Mouse (Mus musculus) neural tube, embryonic 12.5 days (tissue): Measurements from ENCODE around the gene Epb41l3. TPM values are rescaled to one million over a fixed set of nuclear protein-coding genes. Genes with fewer than 3 reads are reported as not detected.

Source experiments
- ATAC-seq: fragments of 200-750 bp; cut with Nextera tagmentation; 2 replicates; pipeline ENCODE4 v1.8.0; 2017; ENCODE audit warnings: low read depth, mild to moderate bottlenecking, moderate TSS enrichment, moderate library complexity; ENCODE audit not compliant: low FRiP score
- H3K27ac ChIP-seq: fragments of 300-500 bp; sonication (generic); 2 replicates; pipeline ENCODE4 v1.5.1; 2016
- H3K27me3 ChIP-seq: fragments of 300-500 bp; sonication (generic); replicated peaks from 2 replicates; pipeline ENCODE4 v1.6.1; 2016; ENCODE audit warnings: mild to moderate bottlenecking
- H3K36me3 ChIP-seq: fragments of 300-500 bp; sonication (generic); 2 replicates; pipeline ENCODE4 v1.6.1; 2016; ENCODE audit warnings: mild to moderate bottlenecking
- H3K4me1 ChIP-seq: fragments of 300-500 bp; sonication (generic); 2 replicates; pipeline ENCODE4 v1.6.1; 2016
- H3K4me2 ChIP-seq: fragments of 300-500 bp; sonication (generic); replicated peaks from 2 replicates; pipeline ENCODE4 v1.6.1; 2016; ENCODE audit warnings: mild to moderate bottlenecking
- H3K4me3 ChIP-seq: fragments of 300-500 bp; sonication (generic); 2 replicates; pipeline ENCODE4 v1.5.1; 2016
- H3K9ac ChIP-seq: fragments of 300-500 bp; sonication (generic); 2 replicates; pipeline ENCODE4 v1.6.1; 2016; ENCODE audit warnings: mild to moderate bottlenecking
- H3K9me3 ChIP-seq: fragments of 300-500 bp; sonication (generic); 2 replicates; pipeline ENCODE4 v1.6.1; 2016; ENCODE audit warnings: mild to moderate bottlenecking
- WGBS: fragments of 180-500 bp; shearing (Covaris S2); methylation state at CpG from one replicate; pipeline ENCODE4 v1.1.7; 2016; 5-methylcytosine and 5-hydroxymethylcytosine counted together
- polyA plus RNA-seq: library from polyadenylated mRNA; unstranded; fragments of >200 nt; fragmentation: Nextera tagmentation; extraction: Ambion mirVana; gene quantifications from 2 replicates; pipeline ENCODE4 v1.2.1, GENCODE M21; 2016

Epb41l3 gene
- polyA plus RNA-seq: 97.8 and 117 TPM in 2 replicates

DNA sequence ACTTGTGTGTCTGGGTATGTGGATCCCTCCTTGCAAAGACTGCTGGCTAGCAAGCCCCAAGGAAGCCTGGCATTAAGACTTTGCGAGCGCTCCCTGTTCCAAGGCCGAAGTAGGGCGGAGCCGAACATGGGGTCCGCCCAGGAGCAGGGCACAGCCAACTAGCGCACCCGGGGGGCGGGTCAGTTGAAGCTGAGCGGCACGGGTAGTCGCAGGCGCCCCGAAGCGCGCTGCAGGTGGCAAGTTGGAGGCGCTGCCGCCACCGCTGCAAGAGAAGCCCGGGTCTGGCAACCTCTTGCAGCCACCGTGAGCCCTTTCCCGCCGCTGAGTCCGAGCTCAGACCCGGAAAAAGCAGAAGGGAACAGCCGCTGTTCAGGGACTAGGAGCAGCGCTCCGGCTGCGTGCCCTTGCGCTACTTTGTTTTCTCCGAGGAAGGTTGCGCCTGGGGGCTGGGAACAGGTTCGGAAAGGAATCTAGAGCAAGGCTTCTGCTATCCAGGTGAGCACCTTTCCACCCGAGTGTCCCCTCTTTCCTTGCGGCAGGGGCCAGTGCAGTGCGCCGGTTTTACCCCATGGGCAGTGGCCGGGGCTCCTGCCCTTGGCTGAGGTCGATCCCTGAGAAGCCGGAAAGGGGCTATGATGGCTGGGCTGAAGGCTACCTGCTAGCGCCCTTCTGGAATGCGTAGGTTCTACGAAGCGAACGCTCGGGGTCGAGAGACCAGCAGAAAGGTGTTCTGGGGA lies at the start of gene Epb41l3:
Gene Epb41l3, plus strand, starts transcription at position 183 of the 737 bp plus-strand sequence.
- Histone ChIP-seq H3K27ac (no peak within 1 kb of the TSS), H3K4me1 (peaks cover 16% of the 10 kb centered on the region), H3K4me2 (peak within 1 kb of the TSS; percentile 99), H3K9me3 (no peaks in the 10 kb centered on the region), H3K4me3 (peak within 1 kb of the TSS; percentile 51), H3K9ac (peak within 1 kb of the TSS; percentile 48), H3K27me3 (peaks cover 40% of the 10 kb centered on the region), H3K36me3 (no peaks in the 10 kb centered on the region)
- peak; percentile 88 for ATAC-seq
- under 1% methylated on average over 47 of the region's 47 CpGs for WGBS

DNA sequence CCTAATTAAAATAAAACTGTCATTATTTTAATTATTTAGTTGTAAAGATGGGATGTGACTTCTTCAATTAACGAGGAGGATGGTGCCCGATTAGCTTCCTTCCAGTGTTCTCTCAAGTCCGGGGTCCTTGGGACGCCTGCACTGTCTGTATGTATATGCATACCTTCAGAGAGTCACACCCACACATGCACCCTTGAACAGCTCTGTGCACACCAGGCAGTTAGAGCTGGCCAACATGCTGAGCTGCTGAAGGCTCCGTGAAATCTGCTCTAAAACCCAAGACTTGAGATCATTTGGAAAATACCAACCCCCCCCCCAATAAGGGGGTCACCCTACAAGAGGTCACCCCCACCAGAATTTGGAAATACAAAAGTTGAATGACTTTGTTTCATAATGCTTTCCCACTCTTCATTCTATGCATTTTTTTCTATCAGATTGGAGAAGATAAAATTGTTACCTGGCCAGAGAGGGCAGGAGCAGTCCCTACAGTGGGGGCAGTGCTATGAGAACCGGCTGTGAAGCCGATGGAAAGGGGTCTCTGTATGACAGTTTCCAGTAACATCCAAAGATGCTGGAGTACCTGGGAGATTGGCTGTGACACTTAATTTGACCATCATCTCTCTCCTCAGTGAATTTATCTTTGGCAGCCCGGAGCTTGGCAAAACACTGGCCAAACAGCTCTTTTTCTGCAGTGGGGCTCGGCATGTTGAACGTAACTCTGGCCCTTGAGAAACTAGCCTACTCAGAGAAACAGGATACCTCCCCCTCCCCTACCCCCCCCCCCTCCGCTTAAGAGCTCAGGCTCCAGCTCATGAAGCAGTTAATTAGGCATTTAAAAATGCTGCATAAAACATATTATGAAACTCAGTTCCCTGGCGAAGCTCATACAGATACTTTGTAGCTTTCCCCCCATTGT lies 36.5 kb upstream of the Epb41l3 start:
- Histone ChIP-seq H3K27ac (no peak overlapping the region), H3K4me3 (no peak overlapping the region), H3K9me3 (0 out of 2 replicates have a peak, but pooled peaks cover 5% of the 10 kb centered on the region), H3K9ac (no peak overlapping the region), H3K4me1 (no peaks in the 10 kb centered on the region), H3K27me3 (no peaks in the 10 kb centered on the region), H3K36me3 (no peaks in the 10 kb centered on the region), H3K4me2 (no peak overlapping the region)
- 82% methylated on average over 12 of the region's 12 CpGs for WGBS
- ATAC-seq: no peak

DNA sequence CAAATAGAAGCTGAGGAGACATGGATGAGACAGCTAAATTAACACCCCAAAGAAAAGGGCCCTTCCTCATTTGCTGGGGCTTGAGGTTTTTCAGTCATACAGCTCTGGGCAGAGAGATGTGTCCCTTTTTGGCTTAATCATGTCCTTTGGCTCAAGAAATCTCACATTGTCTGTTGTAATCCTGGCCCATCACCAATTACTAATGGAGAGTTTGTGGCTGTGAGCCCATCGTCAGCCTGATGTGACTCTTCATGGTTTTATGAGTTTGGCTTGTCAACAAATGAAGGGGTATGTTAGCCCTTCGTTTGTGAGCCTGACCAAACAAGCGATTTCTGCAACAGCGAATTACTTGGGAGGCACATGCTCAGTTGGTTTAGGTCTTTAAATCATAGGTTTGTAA lies 34.0 kb upstream of the Epb41l3 start:
- Histone ChIP-seq H3K27ac (no peak overlapping the region), H3K36me3 (no peaks in the 10 kb centered on the region), H3K4me2 (no peak overlapping the region), H3K9ac (no peak overlapping the region), H3K4me3 (no peak overlapping the region), H3K27me3 (no peaks in the 10 kb centered on the region), H3K4me1 (no peaks in the 10 kb centered on the region), H3K9me3 (0 out of 2 replicates have a peak, but pooled peaks cover 8% of the 10 kb centered on the region)
- ATAC-seq: no peak
- WGBS: 69% methylated on average over 4 of the region's 4 CpGs

DNA sequence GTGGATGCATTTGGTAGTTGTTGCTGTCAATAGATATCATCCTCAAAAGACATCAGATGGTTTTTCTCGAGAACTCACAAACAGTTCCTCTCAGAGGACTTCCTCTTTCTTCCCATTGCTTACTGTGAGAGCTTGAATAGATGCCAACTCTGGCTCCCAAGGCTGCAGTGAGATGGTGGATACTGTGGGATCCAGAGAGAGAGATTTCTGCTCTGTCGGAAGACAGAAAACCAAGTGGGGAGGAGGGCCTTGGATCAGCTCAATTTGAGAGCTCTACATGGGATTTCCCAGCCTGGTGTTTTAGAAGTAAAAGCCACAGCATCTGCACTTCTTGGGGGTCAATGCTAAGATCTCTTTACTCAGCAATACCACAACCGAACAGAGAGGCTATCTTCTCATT lies 26.7 kb upstream of the Epb41l3 start:
- Histone ChIP-seq H3K36me3 (no peaks in the 10 kb centered on the region), H3K27me3 (no peaks in the 10 kb centered on the region), H3K9ac (no peak overlapping the region), H3K9me3 (0 out of 2 replicates have a peak, but pooled peaks cover 4% of the 10 kb centered on the region), H3K4me1 (no peaks in the 10 kb centered on the region), H3K27ac (no peak overlapping the region), H3K4me2 (no peak overlapping the region), H3K4me3 (no peak overlapping the region)
- no peak for ATAC-seq
- 84% methylated on average over 3 of the region's 3 CpGs for WGBS

DNA sequence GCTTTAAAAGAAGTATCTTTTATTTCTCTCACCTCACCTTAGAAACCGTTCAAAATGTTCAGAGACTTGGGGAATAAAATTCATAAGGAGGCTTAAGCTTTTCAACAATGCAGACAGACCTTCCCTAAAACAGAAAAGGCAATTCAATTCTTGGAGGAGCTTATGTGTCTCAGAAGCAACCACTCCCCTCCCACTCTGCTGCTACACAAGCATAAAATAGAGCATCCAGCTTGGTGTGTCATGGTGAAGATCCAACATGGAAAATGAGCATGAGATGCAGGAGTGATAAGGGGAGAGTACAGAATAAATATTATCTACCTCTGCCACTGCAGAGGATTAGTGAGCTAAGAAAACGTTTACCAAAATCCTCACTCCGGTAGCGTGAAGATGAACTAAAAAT lies 21.5 kb upstream of the Epb41l3 start:
- WGBS: 86% methylated on average over 4 of the region's 4 CpGs
- Histone ChIP-seq H3K4me1 (no peaks in the 10 kb centered on the region), H3K9me3 (no peaks in the 10 kb centered on the region), H3K9ac (no peak overlapping the region), H3K4me3 (no peak overlapping the region), H3K4me2 (no peak overlapping the region), H3K27ac (no peak overlapping the region), H3K27me3 (no peaks in the 10 kb centered on the region), H3K36me3 (no peaks in the 10 kb centered on the region)
- ATAC-seq: no peak

DNA sequence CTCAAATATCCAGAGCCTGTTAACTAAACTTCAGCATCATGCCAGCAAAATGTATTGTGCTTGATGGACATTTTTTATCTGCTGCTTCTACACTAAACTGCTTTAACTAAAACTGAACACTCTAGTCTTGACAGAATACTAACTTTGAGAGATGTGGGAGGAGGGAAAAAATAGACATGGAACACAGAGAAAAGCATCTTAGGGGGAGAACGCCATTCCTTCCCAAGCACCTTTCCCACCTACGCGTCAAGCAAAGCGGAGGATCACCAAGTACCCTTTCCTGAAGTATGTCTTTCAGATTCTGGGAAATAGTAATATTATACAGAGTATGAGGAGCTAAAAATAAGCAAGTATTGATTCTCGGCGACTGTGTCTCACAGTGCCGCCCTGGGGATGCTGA lies 15.7 kb upstream of the Epb41l3 start:
- Histone ChIP-seq H3K4me3 (no peak overlapping the region), H3K36me3 (no peaks in the 10 kb centered on the region), H3K4me1 (no peaks in the 10 kb centered on the region), H3K9ac (no peak overlapping the region), H3K4me2 (no peak overlapping the region), H3K27me3 (no peaks in the 10 kb centered on the region), H3K27ac (no peak overlapping the region), H3K9me3 (no peaks in the 10 kb centered on the region)
- no peak for ATAC-seq
- WGBS: 93% methylated on average over 7 of the region's 7 CpGs

DNA sequence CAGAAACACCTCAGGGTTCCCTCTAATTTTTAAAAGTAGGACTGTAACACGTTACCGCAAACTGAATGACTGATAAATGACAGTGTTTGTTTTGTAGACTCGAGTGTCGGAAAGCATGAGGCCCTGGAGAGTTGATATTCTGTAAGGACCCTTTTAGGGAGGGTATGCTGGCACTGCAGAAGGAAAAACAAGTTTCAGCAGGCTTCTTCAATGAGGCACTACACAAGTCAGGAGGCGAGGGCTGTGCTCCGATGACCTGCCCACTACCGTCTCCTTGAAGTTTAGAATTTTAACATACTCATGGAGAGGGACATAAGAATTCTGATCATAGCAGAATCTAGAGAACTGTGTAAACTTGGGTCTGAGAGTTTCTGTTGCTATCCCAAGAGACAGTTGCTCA lies 15.1 kb upstream of the Epb41l3 start:
- Histone ChIP-seq H3K36me3 (no peaks in the 10 kb centered on the region), H3K4me2 (no peak overlapping the region), H3K27ac (no peak overlapping the region), H3K9me3 (no peaks in the 10 kb centered on the region), H3K9ac (no peak overlapping the region), H3K4me1 (no peaks in the 10 kb centered on the region), H3K4me3 (no peak overlapping the region), H3K27me3 (no peaks in the 10 kb centered on the region)
- ATAC-seq: no peak
- 91% methylated on average over 7 of the region's 7 CpGs for WGBS

DNA sequence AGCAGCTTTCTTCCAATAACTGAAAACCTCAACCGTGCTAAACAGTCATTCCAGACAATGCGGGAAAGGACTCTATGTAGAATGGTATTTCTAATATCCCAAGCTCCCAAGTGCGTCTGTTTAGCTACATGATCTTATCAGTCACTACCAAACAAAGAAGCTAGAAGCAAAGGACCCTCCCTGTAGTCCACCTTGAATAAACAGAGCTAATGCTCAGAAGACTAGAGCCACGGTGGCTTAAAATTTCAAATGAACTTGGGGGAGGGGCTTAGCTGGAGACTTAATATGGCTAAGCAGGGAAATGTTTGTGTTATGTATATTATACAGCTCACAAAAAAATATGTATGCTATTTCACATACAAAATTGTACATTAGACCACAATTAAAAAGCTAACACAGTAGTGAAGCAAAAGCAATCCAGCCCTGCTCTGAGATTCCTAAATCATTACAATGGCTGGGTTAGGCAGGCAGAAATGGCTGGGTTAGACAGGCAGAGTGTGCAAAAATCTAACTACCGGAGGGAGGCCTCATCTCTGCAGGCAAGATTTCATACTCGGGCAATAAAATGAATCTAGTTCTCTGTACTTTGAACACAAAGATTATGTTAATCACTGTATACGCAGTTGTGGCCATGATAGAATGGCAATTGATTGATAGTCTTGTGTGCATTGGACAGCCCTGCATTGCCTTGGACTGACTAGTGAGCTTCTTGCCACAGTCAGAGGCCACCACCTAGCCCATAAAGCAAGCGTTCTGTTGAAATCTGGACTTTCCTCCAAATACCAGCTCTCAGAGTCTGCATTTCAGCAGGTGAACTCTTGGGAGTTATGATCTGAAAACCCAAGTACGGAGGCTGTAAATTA lies 13.4 kb upstream of the Epb41l3 start:
- H3K9ac ChIP-seq: no peak overlapping the region
- WGBS: 74% methylated on average over 9 of the region's 9 CpGs
- ATAC-seq: no peak
- no peaks in the 10 kb centered on the region for H3K27me3 ChIP-seq
- H3K36me3 ChIP-seq: no peaks in the 10 kb centered on the region
- H3K9me3 ChIP-seq: no peaks in the 10 kb centered on the region
- no peaks in the 10 kb centered on the region for H3K4me1 ChIP-seq
- no peak overlapping the region for H3K4me2 ChIP-seq
- no peak overlapping the region for H3K4me3 ChIP-seq
- no peak overlapping the region for H3K27ac ChIP-seq

DNA sequence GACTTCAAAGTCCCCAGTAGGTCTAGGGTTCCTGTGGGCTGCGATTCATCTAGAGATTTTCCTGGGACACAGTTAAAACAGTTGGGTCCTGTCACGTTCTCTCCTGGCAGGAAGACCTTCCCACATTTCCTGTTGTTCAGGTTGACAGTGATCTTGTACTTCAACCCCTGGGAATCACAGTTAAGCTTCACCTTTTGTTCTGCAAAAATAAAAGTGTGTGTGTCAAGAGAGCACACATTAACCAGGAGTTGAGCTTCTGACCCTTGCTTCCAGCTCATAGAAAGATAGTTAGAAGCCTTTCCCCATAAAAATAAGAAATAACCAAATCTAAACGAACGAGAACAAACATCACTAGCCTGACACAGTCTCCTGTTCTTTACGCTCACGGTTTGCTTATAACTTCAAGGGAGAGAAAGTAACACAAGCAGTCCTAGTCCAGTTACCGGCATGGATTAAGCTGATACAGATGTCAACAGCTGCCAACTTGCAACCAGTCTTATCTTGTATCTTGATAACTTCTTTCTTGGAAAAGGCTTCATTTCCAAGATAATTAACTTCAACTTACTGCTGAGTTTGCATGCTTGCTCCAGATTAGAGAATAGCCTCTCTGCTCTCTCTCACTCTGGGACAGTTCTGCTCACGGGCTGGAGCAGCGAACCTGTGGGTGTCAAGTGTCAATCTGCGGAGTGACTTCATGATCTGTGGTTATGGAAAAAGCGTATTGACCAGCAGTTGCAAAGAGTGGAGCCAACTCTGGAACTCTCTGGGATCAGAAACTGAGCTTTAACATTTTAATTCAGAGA lies 7.3 kb upstream of the Epb41l3 start:
- Histone ChIP-seq H3K4me2 (no peak overlapping the region), H3K9me3 (no peaks in the 10 kb centered on the region), H3K9ac (no peak overlapping the region), H3K4me3 (no peak overlapping the region), H3K27ac (no peak overlapping the region), H3K27me3 (no peaks in the 10 kb centered on the region), H3K36me3 (no peaks in the 10 kb centered on the region), H3K4me1 (no peaks in the 10 kb centered on the region)
- ATAC-seq: no peak
- 83% methylated on average over 11 of the region's 11 CpGs for WGBS

DNA sequence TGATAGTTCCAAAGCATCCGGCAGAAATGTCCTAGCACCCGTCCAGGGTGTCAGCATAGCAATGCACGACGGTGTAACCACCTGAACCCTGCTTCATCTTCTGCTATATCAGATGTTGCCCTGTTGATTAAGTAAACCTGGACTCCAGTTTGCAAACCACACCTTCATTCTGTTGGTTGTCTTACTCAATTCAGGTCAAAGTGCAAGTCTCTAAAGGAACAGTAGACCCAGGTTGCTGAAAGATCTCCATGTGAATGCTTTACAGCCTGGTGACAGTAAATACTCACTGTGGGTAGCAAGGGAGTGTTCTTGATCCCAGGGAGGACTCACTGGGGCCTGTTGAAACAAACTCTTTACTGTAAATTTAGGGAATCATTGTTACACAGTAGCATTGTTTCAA lies 1.4 kb upstream of the Epb41l3 start:
- no peaks in the 10 kb centered on the region for H3K36me3 ChIP-seq
- WGBS: 83% methylated on average over 4 of the region's 4 CpGs
- no peak overlapping the region for H3K4me2 ChIP-seq
- no peak overlapping the region for H3K9ac ChIP-seq
- no peaks in the 10 kb centered on the region for H3K9me3 ChIP-seq
- H3K27me3 ChIP-seq: peaks cover 40% of the 10 kb centered on the region
- ATAC-seq: no peak
- H3K4me3 ChIP-seq: no peak overlapping the region
- no peak overlapping the region for H3K27ac ChIP-seq
- peaks cover 16% of the 10 kb centered on the region for H3K4me1 ChIP-seq

DNA sequence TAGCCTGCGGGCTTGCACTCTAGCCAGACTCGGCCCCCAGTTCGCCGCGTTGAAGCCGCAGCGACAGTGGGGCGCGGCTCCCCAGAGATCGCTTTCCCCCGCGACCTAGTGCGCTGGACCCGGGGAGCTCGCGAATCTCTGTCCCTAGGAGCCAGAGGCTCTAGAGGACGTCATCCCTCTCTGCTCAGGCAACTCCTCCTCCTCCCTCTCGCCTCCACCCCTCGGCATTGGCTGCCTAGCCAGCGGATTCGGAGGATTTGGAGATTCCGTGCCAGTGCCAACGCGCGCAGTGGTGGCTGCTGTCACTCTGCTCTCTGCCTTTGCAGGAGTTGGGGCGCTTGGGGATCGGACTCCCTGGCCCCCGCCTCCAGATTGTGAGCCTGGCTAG lies 749 bp downstream of the Epb41l3 start:
- Histone ChIP-seq H3K36me3 (no peaks in the 10 kb centered on the region), H3K27ac (no peak overlapping the region), H3K9ac (peak overlapping the region; percentile 48), H3K4me1 (peaks cover 16% of the 10 kb centered on the region), H3K27me3 (peaks cover 40% of the 10 kb centered on the region), H3K4me3 (peak overlapping the region; percentile 51), H3K9me3 (no peaks in the 10 kb centered on the region), H3K4me2 (peak overlapping the region; percentile 99)
- ATAC-seq: peak; percentile 78
- WGBS: 1% methylated on average over 28 of the region's 28 CpGs
